Mouse (Mus musculus): ENCODE data around the gene Serping1.
"Not testable (repeated sequence)": the region's sequence is repeated elsewhere in the genome, so short reads cannot be mapped to it uniquely, and the experiment has no call there.

The Serping1 gene

DNA sequence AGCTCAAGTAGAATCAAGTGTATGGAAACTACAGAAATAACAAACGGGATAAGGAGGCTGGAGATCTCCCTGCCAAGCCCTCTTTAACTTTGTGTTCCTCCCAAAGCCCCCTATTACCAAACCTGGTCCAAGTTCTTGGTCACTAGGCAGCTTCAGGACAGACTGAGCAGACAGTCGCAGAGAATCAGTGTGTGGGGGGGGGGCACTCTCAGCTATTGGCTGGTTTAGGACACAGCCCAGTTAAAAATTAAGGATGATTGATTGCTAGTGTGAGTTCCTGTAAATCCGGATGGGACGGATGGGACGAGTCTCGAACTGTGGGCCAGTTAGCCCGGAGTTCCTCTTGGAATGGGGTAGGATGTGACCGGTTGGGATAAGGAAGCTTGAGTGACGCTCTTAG, at the start of gene Serping1:
Gene Serping1, minus strand, starts transcription at position 204 of the 400 bp plus-strand sequence.
- no peak for DNase-seq (ENCODE audit: low spot score)

DNA sequence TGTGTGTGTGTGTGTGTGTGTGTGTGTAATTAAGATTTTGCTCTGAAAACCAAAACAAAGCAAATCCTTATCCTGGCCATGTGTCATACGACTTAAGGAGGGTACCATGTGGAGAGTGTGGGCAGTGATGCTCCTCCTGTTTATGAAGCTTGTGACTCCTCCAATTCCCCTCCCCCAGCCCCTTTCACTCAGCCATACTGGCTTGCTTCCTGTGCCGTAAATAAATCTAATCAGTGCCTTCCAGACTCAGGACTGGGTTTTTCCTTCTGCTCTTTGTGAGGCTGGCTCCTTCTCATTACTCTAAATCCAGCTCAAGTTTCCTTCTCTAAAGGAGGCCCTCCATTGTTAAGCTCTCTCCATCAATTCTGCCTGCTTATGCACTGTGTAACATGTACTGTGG, 48.0 kb upstream of the Serping1 start:
- no peak for DNase-seq (ENCODE audit: low spot score)

DNA sequence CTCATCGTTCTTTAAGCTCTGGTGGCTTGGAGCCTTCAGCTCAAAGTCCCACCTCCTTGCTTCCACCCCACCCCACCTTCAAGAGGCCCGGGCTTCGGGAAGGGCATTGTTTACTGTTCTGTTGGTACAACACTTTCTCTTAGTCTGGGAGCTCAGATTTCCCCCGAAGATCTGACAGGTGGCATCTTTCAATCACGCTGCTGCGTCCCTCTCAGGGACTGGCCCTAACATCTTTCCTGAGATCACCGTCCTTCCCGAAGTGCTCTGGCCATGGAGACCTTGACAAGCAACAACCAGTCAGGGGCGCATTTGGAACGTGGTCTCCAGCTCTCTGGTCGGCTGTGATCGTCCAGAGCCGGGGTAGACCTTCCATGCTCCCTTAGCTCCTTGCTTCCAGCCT, 47.3 kb upstream of the Serping1 start, which contains the start of gene Smtnl1:
Gene Smtnl1, minus strand, starts transcription at position 101 of the 400 bp plus-strand sequence.
- DNase-seq (ENCODE audit: low spot score) = no peak

DNA sequence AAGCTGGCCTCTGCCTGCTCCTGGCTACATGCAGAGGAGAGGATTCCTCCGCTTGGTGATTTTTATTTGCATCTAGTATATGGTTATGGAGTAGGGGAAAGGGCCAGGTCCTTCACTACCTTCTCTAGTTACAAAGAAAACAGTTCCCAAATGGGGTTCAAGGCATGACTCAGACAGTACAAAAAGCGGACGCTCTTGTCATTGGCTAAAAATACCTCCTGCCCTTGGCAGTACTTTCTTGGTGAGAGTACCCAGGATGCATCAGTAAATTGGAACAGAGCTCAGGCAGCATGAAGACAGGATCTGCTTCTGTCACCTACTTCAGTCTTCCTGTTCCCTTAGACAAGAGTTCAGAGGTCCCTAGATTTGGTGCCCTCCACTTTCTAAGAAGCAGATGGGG, 44.6 kb upstream of the Serping1 start:
- no peak for DNase-seq (ENCODE audit: low spot score)

DNA sequence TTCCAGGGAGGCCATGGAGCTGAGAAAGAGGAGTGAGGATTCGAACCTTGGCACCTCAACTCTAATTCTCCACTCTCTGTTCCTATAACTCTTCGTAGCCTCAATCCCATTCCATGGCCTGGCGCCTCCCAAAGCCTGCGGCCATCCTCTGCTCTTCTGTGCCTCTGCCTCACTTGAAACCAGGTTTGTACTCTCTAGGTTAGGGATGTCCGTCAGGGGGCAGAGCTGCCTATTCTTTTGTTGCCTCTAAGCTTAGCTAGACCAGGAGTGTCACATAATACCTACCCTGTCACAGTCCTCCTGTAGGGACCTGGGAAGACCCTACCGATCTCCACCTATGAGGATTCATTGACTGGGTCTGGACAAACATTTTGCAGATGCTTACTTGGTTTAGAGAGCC, 37.4 kb upstream of the Serping1 start:
- DNase-seq (ENCODE audit: low spot score) = no peak

DNA sequence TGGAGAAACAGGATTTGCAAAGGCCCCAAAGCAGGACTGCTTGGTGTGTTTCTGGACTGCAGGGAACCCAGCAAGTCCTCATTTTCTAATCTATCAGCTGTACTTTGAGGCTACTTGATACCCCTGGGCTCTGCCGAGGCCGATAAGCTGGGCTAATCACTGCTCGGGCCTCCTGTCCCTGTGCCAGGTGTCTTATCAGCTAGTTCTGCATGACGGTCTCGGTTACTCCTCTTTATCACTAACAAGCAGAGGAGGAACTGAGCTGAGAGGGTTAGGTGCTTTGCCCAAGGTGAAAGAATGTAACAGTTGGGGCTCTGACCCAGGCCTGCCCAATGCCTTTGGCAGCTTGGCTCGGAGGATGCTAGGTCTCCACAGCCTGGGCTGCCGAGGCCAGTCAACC, 36.6 kb upstream of the Serping1 start:
- DNase-seq (ENCODE audit: low spot score) = peak; percentile 84

DNA sequence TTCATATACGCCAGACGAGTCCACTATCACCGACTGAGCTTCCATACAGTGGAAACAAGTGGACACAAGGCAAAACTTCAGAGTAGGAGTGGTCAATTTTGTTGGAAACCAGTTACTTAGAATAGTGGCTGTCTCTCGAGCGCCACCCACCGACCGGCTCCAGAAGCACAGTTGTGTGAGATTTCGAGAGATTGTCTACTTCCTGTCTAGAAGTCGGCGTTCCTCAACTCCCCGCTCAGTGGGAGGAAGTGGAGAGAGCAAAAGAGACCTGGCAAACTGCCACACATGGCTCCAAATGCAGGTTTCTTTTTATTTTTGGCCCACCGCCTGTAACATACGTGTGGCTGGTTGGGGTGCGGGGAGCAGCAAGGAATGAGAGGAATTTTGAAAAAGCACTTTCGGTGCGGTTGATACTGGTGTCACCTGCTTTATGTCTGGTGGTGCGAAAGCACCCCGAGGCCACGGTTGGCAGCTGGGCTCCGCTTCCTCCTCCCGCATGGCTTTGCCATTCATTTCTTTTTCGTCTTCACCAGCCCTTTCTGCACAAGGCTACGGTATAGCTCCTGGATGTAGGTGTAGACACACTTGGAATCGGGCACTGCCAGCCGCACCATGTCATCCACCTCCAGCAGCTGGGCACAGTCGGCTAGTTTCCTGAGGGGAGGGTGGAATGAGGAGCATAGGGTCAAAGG, 35.8 kb upstream of the Serping1 start:
- DNase-seq (ENCODE audit: low spot score) = peak; percentile 85

DNA sequence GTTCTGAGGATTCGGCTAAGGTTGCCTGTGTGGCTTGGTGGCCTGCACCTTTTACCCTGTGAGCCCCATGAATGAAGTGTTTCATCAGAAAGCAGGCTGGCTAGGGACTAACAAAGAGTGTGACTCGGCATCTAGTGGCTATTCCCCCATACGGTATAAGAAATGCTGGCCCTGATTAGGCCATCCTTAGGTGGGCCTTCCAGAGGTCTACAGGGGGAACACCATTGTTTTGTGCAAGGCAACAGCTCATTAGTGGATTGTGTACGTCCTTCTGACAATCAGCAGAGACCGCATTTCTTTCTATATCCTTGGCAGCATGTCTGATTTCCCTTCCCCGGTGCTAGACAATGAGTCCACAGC, 35.3 kb upstream of the Serping1 start:
- no peak for DNase-seq (ENCODE audit: low spot score)

DNA sequence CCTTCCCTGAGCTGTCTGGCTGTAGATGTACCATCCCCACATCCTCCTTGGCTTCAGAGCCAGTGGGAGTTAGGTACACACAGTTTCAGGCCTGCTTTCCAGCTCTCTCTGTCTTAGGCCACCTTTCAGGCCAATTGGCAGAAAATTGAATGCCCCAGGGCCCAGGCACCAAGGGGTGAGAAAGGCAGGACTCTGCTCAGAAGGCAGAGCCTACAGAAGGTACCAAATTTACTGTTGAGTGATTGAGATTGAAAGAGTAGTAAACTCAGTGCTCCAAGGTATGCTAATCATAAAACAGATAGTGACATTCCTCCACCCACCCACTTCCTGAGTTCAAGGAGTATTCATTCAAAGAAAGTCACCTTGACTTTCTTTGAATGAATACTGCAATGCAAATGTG, 34.1 kb upstream of the Serping1 start:
- no peak for DNase-seq (ENCODE audit: low spot score)

DNA sequence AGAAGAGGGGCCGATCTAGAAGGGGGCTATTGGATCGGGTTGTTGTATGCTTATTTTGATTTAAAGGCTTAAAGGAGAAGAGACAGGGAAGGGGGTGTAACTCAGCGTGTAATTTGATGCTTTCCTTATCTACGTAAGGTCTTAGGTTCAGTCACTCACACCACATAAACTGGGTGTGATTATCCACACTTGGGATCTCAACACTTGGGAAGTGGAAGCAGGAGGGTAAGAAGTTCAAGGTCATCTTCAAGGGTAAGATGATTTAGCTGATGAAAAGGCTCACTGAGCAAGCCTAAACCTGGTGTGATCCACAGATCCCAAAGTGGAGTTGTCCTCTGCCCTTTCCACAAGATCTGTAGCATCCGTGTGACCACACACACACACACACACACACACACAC, 31.3 kb upstream of the Serping1 start:
- DNase-seq (ENCODE audit: low spot score) = no peak

DNA sequence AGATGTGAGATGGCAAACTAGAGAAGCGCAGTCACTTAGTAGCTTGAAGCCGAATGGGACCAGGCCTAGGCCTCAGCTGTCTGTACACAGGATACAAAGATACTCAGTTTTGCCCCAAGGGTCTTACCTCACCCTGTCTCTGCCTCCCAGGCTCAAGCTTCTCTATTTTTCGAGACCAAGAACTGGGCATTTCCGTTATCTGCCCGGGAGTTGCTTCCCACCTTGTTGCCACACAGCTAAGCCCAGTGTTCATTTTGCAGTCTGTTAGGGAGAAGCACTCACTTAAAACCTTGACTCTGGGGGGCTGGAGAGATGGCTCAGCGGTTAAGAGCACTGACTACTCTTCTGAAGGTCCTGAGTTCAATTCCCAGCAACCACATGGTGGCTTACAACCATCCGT, 28.7 kb upstream of the Serping1 start:
- no peak for DNase-seq (ENCODE audit: low spot score)

DNA sequence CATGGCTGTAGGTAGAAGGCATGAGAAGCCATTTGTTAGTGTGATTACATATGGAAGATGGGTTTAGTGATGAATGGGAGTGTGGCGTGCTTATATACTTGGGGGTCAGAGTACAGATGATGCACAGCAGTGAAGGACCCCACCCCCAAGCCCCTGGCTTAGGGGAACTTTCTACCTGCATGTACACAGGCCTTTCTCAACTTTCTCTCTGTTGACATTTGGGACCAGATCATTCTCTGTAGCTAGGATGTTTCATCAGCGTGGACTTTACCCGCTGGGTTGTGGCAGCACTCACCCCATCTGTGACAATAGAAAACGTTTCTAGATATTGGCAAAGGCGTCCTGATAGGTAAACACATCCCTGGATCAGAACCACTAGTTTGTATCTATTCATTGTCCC, 26.0 kb upstream of the Serping1 start:
- not testable (repeated sequence) for DNase-seq (ENCODE audit: low spot score)

DNA sequence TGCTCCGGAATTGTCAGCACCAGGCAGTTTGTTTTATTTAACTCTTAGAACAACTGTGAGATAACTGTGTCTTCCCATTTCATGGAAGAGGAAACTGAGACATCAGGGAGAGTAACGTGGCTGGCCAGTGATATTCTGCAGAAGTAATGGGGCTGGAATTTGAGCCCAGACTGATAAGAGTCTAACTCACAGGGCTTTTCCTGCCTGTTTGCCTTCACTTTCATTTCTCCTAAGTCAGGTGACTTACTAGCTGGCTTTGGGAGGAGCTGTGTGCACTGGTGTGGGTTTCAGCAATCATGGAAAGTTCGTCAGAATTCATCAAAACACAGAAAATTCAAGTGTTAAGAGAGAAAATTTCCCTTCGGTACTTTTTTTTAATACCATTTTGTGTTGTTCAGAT, 25.1 kb upstream of the Serping1 start:
- DNase-seq (ENCODE audit: low spot score) = no peak

DNA sequence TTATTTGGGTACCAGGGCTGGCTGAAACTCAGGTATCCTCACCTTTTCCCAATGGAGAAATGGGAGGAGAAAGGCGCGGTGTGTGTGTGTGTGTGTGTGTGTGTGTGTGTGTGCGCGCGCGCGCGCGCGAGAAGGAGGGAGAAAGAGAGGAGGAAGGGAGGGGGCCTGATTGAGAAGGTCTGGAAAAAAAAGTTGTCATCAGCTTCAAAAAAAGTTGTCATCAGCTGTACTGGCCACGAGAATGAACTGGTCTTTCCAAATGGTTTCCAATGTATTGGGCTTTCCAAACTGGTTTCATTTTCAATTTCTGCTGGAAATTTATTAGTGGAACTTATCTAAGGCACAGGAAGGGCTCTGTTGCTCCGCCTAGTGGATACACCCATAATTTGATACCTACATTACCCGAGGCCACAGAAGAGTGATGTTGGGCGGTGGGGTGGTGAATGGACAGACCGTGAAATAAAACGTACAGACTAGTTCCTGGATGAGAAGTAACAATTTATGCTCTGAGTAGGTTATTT, 23.9 kb upstream of the Serping1 start:
- peak; percentile 70 for DNase-seq (ENCODE audit: low spot score)

DNA sequence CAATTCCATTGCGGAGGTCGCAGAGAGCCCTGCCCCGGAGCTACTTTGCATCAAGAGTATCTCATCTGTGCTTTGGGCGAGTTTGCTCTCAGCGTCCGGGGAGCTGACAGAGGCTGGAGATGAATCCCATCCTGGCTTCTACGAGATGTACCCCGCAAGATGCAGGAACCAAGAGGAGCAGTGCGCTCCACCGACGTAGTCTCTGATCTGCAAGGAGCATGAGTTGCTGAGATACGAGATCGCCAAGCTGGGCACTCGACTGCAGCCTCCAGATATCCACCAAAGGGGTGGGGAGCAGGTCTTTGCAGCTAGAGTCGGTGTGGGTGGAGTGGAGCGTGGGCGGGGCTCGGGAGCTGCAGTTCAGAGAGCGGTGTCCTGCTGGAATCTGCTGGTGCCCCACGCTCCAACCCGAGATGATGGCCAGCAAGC, 23.3 kb upstream of the Serping1 start, which contains the start of gene Ube2l6:
Gene Ube2l6, plus strand, starts transcription at position 336 of the 429 bp plus-strand sequence.
- DNase-seq (ENCODE audit: low spot score) = peak; percentile 81

DNA sequence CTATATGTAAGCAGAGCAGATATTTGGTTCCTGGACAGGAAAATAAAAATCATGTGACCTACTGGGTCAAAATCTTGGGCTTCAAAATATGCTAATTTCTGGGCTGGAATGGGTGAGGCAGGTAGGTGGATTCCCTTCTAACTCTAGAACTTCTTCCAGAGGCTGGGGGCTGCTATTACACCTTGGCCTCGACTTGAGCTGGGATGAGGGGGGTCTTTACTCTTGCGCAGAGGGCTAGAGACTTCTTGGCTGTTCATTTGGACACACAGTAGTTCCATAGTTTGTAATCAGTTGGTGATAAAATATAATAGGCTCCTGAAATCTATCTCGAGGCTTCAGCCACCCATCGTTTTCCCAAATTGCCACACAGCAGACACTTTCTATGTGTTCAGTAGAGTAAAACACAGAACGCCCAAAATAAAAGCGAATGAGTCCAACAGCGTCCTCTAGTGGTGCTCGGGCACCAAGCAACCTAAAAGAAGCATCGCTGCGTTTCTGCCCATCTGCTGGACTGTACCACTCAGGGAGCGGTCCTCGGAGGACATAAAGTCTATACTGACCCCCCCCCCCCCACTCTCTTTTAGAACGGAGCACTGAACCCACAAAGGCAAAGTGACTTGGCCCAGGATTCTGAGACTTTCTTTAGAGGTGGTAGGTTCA, 22.7 kb upstream of the Serping1 start:
- DNase-seq (ENCODE audit: low spot score) = peak; percentile 74

DNA sequence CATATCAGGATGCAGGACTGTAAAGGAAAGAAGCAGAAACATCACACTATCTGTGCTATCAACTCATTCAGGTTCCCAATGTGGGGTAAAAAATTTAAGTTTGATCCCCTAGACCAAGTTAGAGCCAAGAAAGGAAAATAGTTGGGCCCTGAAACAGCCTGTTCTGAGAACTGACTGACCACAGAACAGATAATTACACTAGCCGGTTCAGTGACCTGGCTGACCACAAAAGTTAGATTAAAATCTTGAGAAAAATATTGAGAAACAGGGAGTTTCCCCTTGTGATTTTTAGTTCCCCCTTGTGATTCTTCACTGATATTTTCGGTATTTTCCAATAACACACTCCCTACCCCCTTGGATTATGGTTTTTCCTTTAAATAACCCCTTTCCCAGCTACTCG, 18.6 kb upstream of the Serping1 start:
- DNase-seq (ENCODE audit: low spot score) = no peak

DNA sequence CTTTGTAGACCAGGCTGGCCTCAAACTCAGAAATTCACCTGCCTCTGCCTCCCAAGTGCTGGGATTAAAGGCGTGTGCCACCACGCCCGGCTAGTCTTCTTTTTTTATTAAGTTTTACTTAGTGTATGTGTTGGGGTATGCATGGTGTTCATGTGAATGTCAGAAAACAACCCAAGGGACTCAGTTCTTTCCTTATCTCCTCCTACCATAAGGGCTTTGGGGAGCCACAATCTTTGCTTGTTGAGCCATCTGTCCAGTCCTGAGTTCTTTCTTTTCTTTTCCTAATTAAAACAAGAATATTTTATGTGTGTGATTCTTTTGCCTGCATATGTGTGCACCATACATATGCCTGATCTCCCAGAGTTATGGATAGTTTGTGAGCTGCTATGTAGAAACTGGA, 17.9 kb upstream of the Serping1 start:
- no peak for DNase-seq (ENCODE audit: low spot score)

DNA sequence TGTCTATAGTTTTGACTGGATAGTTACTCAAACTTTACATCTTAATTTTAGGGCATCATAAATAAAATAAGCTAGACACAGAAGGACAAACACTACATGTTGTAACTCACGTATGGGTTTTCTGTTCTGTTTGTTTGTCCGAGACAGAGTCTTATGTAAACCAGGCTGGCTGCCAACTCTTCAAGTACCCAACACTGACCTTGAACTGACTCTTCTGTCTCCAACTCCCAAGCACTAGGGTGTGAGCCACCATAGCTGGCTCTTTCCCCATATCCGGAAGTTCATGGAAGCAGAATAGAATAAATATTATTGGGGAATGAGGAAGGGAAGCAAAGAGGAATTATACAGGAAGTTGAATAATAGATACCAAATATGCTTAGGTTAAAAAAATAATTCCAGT, 17.3 kb upstream of the Serping1 start:
- DNase-seq (ENCODE audit: low spot score) = no peak

DNA sequence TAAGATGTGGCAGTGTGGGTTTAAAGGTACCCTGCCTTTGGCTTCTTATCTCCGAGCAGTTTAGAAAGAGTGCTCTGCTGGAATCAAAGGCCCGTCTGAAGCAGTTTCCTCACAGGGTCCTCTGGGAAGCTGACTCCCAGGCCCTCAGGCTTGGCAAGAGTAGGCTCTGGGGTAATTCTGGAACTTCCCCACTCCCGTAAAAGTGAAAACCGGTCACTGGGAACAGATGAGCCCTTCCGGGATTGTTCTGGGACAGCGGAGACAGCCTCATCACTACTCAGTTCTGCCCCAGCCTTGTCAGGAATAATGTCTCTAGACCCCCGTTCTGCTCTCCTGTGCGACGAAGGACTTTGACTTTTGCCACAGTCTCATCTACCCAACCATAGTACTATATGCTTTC, 15.2 kb upstream of the Serping1 start:
- no peak for DNase-seq (ENCODE audit: low spot score)

DNA sequence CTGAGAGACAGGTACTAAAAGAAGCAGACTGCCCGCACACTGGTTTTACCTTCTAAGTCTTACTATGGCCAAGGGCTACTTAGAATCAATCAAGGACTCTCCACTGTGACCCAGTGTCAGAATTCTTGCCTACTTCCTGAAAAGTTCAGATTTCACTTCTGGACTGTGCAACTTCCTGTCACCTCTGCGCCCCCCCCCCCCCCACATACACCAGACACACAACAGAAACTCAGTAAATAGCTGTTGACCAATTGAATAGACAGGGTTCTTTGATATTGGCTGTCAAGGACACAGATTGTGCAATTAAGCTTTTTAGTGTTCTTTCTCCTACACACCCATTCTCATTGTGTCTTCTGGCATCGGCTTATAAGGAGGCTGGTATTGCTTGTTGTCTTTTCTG, 13.1 kb upstream of the Serping1 start:
- DNase-seq (ENCODE audit: low spot score) = no peak

DNA sequence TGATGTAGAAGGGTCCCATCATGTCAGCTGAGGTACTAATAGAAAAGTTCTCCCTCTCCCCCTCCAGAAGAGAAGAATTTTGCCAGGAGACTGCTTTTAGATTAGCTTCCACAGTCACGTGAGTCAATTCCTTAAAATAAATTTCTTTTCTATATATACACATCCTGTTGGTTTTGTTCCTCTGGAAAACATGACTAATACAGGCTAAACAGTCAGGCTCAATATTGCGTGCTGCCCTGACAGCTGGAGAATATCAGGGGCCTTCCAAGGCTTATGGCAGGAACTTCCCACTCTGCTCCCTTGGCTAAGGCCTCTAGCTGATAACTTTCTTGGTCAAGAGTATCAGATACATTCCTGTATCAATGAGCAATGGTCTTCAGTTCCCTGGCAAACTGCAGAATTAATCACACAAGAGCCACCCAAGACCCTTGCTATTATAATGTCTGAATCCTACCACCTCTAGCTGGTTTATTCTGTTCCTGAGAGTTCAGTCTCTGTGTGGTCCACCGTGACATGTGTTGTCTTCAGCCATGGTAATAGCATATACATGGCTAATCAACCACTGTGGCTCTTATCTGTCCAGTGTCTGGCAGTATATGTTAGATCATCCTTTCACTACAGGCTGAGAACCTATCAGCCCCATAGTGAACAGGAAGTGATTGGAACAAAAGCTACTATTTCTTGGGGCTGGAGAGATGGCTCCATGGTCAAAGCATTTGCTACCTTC, 8.8 kb upstream of the Serping1 start:
- DNase-seq (ENCODE audit: low spot score) = no peak

DNA sequence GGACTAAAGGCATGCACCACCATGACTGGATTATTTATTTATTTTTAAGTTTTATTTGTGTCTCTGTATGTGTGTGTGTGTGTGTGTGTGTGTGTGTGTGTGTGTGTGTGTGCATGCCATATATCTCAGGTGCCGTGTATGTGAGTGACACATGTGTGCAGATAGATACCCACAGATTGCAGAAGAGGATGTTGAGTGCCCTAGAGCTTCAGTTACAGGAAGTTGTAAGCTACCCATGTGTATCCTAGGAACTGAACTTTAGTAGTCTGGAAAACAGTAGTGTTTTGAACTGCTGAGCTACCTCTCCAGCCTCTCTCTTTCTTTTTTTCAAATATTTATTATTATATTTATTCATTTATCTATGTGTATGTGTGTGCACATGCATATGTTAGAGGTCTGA, 8.1 kb upstream of the Serping1 start:
- no peak for DNase-seq (ENCODE audit: low spot score)
